Mouse (Mus musculus) erythroblast, embryonic 14.5 days (primary cell): ENCODE data around the gene Samd5.

Experiments used
- GATA1 ChIP-seq: IDR thresholded peaks from 2 replicates; pipeline ENCODE4 v1.6.1; 2012; ENCODE audit warnings: low read length, inconsistent platforms, mixed read lengths
- TAL1 ChIP-seq: IDR thresholded peaks from 3 replicates; pipeline ENCODE4 v1.6.1; 2012; ENCODE audit warnings: low read length, inconsistent platforms, mixed read lengths

- TF ChIP-seq GATA1 (no peak), TAL1 (no peak)
Observed at GRCm38 (mm10) chr10:9643531-9643930, 31.5 kb downstream of the Samd5 start.
